Mouse (Mus musculus): ENCODE measurements around the gene Fam117a.

GRCm38 (mm10) chr11:95394112-95394511, 57.3 kb downstream of the Fam117a start:
- no peak for TF ChIP-seq POLR2A (IDR thresholded peaks at IDR 0.05; ENCODE audit: borderline replicate concordance, insufficient read depth, low read length)
- TF ChIP-seq CTCF (IDR thresholded peaks at IDR 0.05; ENCODE audit: borderline replicate concordance, insufficient read depth, low read depth, low read length) = no peak

Data from cerebellum, adult 2 months (tissue).